Mouse (Mus musculus) stomach, embryonic 15.5 days (tissue): ENCODE results near the gene Hrnr. TPM values are rescaled to one million over a fixed set of nuclear protein-coding genes. Genes with fewer than 3 reads are reported as not detected.
A peak's percentile ranks its signal among the peaks of the same experiment; 100 is the strongest.

Experiments used
- ATAC-seq: fragments of 200-750 bp; cut with Nextera tagmentation; 2 replicates; pipeline ENCODE4 v1.8.0; 2017; ENCODE audit warnings: low read depth, moderate number of reproducible peaks, moderate TSS enrichment; ENCODE audit not compliant: insufficient read depth, low FRiP score
- H3K27ac ChIP-seq: fragments of 300-500 bp; sonication (generic); 2 replicates; pipeline ENCODE4 v1.5.1; 2015; ENCODE audit warnings: mild to moderate bottlenecking, inconsistent platforms
- H3K27me3 ChIP-seq: fragments of 300-500 bp; sonication (generic); replicated peaks from 2 replicates; pipeline ENCODE4 v1.6.1; 2015; ENCODE audit warnings: inconsistent platforms
- H3K36me3 ChIP-seq: fragments of 300-500 bp; sonication (generic); 2 replicates; pipeline ENCODE4 v1.6.1; 2015; ENCODE audit warnings: inconsistent platforms
- H3K4me1 ChIP-seq: fragments of 300-500 bp; sonication (generic); 2 replicates; pipeline ENCODE4 v1.6.1; 2015; ENCODE audit warnings: inconsistent platforms
- H3K4me2 ChIP-seq: fragments of 300-500 bp; sonication (generic); 2 replicates; pipeline ENCODE4 v1.6.1; 2015; ENCODE audit warnings: mild to moderate bottlenecking, inconsistent platforms
- H3K4me3 ChIP-seq: fragments of 300-500 bp; sonication (generic); replicated peaks from 2 replicates; pipeline ENCODE4 v1.5.1; 2015; ENCODE audit warnings: inconsistent platforms
- H3K9ac ChIP-seq: fragments of 300-500 bp; sonication (generic); 2 replicates; pipeline ENCODE4 v1.6.1; 2015; ENCODE audit warnings: inconsistent platforms
- H3K9me3 ChIP-seq: fragments of 300-500 bp; sonication (generic); 2 replicates; pipeline ENCODE4 v1.6.1; 2016; ENCODE audit warnings: inconsistent platforms
- WGBS: fragments of 180-500 bp; shearing (Covaris S2); methylation state at CpG from one replicate; pipeline ENCODE4 v1.1.7; 2015; 5-methylcytosine and 5-hydroxymethylcytosine counted together
- polyA plus RNA-seq: library from polyadenylated mRNA; unstranded; fragments of >200 nt; fragmentation: Nextera tagmentation; extraction: Ambion mirVana; gene quantifications from 2 replicates; pipeline ENCODE4 v1.2.1, GENCODE M21; 2015

The Hrnr gene
- 0.01 and 0.17 TPM in 2 replicates for polyA plus RNA-seq

DNA sequence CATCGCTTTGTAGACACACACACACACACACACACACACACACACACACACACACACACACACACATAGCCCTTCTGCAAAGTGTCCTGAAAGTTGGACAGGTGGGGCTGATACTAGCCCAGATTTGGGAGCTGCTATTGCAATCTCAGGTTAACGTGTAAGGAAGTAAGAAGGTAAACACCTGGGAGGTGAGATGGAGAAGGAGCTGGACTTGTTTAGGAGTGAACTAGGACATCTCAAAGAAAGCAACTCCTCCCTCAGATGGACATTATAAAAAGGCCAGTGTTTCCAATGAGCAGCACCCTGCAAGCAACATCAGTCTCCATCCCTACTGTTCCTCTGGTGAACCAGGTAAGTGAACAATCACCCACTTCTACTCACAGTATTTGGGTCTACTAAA is at the start of gene Hrnr:
TSS of gene Hrnr (plus strand) at position 301 of the 400 bp plus-strand sequence.
- Histone ChIP-seq H3K36me3 (no peaks in the 10 kb centered on the region), H3K4me2 (no peak within 1 kb of the TSS), H3K9ac (no peak within 1 kb of the TSS), H3K27me3 (no peaks in the 10 kb centered on the region), H3K4me1 (no peaks in the 10 kb centered on the region), H3K4me3 (no peak within 1 kb of the TSS), H3K9me3 (no peaks in the 10 kb centered on the region), H3K27ac (no peak within 1 kb of the TSS)
- no peak for ATAC-seq
- WGBS, result 72% methylated on average over 2 of the region's 2 CpGs

DNA sequence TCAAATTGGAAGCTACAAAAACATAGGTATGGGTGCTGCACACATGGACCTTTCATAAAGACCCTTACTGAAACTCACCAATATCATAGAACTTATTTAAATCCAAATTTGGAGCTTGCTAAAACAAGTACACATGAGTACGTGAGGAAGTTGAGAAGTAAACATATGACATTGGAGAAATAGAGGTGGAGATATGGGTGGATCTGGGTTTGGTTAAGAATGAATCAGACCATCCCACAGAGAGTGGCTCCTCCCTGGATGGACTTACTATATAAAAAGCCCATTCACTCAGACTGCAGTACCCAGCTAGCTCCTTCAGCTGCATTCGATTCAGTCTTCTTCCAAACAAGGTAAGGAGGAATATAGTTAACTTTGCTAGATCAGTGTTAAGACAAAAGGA is 46.3 kb upstream of the Hrnr start, which contains the start of gene Flg:
TSS of gene Flg (plus strand) at position 301 of the 400 bp plus-strand sequence.
- Histone ChIP-seq H3K4me1 (no peaks in the 10 kb centered on the region), H3K9ac (no peak within 1 kb of the TSS), H3K36me3 (no peaks in the 10 kb centered on the region), H3K27me3 (no peaks in the 10 kb centered on the region), H3K9me3 (no peaks in the 10 kb centered on the region), H3K4me3 (no peak within 1 kb of the TSS), H3K27ac (no peak within 1 kb of the TSS), H3K4me2 (no peak within 1 kb of the TSS)
- ATAC-seq, result no peak
- WGBS, result 76% methylated on average over 2 of the region's 2 CpGs

DNA sequence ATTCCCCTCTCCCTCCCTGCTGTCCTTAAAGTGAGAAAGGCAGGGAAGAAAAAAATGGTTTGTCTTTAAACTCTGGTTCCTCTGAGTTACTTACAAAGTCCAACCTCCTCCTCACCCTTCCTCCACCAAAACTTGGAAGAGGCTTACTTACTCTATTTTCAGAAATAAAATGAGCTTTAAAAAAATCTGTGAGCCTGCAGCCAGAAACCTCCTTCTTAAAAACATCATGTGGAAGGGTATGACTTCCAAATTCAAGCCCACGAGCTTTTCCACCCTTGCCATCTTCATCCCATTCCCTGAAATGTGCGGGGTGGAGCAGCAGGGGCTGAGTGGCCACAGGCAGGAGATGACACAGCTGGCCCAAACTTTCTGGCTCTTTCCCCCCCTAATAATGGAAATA is 22.0 kb upstream of the Hrnr start:
- Histone ChIP-seq H3K36me3 (no peaks in the 10 kb centered on the region), H3K9me3 (no peaks in the 10 kb centered on the region), H3K4me2 (no peak overlapping the region), H3K27me3 (no peaks in the 10 kb centered on the region), H3K9ac (no peak overlapping the region), H3K27ac (no peak overlapping the region), H3K4me3 (no peak overlapping the region), H3K4me1 (no peaks in the 10 kb centered on the region)
- whole genome bisulfite sequencing, result 61% methylated on average over 2 of the region's 2 CpGs
- ATAC-seq, result no peak

DNA sequence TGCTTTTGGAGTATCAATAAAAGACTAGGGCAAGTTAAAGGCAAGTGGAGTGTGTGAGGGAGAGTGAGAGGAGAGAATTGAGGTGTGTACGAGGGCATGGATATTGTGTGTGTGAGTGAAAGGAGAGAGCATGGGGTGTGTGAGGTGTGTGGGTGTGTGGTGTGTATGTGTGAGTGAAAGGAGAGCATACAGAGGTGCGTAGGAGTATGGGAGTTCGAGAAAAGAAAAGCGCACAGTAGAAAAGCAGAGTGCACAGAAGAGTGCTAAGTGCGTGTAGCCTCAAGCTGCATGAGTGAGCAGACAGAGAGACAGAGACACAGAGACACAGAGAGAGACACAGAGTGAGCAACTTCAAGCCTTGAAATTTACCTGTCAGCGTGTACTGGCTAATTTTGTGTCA is 19.7 kb upstream of the Hrnr start:
- WGBS, result 76% methylated on average over 6 of the region's 6 CpGs
- no peak overlapping the region for H3K27ac ChIP-seq
- no peaks in the 10 kb centered on the region for H3K27me3 ChIP-seq
- H3K4me3 ChIP-seq, result no peak overlapping the region
- no peaks in the 10 kb centered on the region for H3K4me1 ChIP-seq
- no peaks in the 10 kb centered on the region for H3K36me3 ChIP-seq
- no peak overlapping the region for H3K4me2 ChIP-seq
- no peak for ATAC-seq
- H3K9me3 ChIP-seq, result no peaks in the 10 kb centered on the region
- H3K9ac ChIP-seq, result no peak overlapping the region

DNA sequence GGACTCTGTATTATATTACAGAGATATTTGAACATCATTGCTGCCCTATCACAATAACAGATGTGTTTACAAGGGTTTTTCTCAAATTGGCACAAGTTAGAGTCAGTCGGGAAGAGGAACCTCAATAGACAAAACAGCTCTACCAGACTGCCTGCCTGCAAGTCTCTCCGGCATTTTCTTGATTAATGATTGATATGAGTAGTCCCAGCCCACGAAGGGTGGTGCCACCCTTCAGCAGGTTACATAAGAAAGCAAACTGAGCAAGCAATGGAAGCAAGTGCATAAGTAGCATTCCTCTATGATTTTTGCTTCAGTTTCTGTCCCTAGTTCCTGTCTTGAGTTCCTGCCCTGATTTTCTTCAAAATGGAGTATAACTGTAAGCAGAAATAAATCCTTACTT is 17.7 kb upstream of the Hrnr start:
- Histone ChIP-seq H3K4me1 (no peaks in the 10 kb centered on the region), H3K4me3 (no peak overlapping the region), H3K36me3 (no peaks in the 10 kb centered on the region), H3K9me3 (no peaks in the 10 kb centered on the region), H3K27me3 (no peaks in the 10 kb centered on the region), H3K27ac (no peak overlapping the region), H3K4me2 (no peak overlapping the region), H3K9ac (no peak overlapping the region)
- WGBS, result 63% methylated on average over 3 of the region's 3 CpGs
- ATAC-seq, result no peak

DNA sequence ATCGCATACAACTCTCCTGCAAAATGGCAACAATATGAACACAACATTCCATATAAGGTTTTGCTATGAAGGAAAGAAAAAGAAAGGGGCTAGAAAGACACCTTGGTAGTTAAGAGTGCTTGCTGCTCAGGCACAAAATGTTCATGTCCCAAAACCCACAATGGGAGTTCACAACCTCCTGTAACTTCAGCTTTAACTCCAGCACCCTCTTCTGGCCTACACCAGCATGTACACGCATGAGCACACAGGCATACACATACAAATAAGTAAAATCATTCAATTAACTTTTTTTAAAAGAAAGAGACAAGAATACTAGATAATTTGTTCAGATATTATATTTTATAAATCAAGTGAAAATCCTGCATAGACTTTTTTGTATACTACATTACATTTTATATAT is 13.4 kb upstream of the Hrnr start:
- H3K4me2 ChIP-seq, result no peak overlapping the region
- H3K9ac ChIP-seq, result no peak overlapping the region
- ATAC-seq, result no peak
- WGBS, result 81% methylated on average over 2 of the region's 2 CpGs
- no peaks in the 10 kb centered on the region for H3K4me1 ChIP-seq
- H3K4me3 ChIP-seq, result no peak overlapping the region
- H3K9me3 ChIP-seq, result no peaks in the 10 kb centered on the region
- no peak overlapping the region for H3K27ac ChIP-seq
- no peaks in the 10 kb centered on the region for H3K36me3 ChIP-seq
- H3K27me3 ChIP-seq, result no peaks in the 10 kb centered on the region

DNA sequence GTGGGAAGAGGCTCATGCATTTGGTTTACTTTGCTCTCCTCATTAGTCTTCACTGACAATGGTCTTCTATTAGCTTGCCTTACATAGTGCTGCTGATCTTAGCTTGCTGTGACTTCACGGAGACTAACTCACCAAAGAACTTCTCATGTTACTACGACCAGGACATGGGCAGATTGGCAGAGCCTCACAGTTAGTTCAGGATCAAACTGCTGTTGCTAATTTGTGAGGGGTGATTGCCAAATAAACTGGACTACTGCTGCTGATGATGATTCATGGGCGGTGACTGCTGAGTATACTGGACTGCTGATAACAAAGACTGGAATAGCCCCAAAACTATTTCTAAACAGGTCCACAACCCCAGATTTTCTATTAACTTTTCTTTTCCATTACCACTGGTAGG is 8.2 kb upstream of the Hrnr start:
- Histone ChIP-seq H3K27me3 (no peaks in the 10 kb centered on the region), H3K36me3 (no peaks in the 10 kb centered on the region), H3K4me2 (no peak overlapping the region), H3K9ac (no peak overlapping the region), H3K27ac (no peak overlapping the region), H3K9me3 (no peaks in the 10 kb centered on the region), H3K4me1 (no peaks in the 10 kb centered on the region), H3K4me3 (no peak overlapping the region)
- 66% methylated on average over 3 of the region's 3 CpGs for WGBS
- ATAC-seq, result no peak

DNA sequence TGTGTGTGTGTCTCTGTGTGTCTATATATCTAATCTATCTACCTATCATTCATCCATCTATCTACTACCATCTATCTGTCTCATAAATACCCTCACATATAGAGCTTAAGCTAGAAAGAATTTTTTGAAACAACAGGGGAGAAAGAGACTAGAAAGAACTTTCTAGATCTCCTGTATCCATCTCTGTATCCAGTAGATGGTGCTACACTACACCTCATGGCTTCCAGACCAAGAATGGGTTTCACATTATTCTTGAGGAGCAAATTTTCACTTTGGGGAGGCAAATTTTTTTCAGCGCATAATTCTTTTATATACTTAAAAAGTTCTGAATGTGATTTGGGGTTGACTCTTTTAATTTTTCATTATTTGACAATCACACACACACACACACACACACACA is 5.2 kb upstream of the Hrnr start:
- no peak overlapping the region for H3K4me2 ChIP-seq
- H3K36me3 ChIP-seq, result no peaks in the 10 kb centered on the region
- no peaks in the 10 kb centered on the region for H3K9me3 ChIP-seq
- no peak overlapping the region for H3K27ac ChIP-seq
- H3K27me3 ChIP-seq, result no peaks in the 10 kb centered on the region
- no peak overlapping the region for H3K4me3 ChIP-seq
- no peaks in the 10 kb centered on the region for H3K4me1 ChIP-seq
- no peak for ATAC-seq
- 90% methylated on average over 1 of the region's 1 CpGs for WGBS
- H3K9ac ChIP-seq, result no peak overlapping the region

DNA sequence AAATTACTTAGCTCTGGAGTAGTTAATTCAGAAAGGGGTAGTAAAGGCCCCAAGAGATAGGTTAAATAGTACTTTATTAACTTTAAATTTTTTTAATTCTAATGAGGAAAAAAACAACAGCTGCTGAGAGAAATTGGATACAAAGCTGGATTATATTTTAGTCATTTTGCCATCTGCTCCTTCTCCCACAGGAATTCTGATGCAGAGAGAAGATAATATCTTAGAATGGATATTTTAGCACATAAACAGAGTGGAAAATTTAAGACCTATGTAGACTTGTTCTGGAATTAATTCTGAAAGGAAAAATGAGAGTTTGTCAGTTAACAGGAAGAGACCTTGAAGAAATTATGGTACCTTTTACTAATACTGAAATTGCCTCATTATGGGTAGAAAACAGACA is 18.2 kb downstream of the Hrnr start:
- no peak overlapping the region for H3K4me3 ChIP-seq
- H3K9me3 ChIP-seq, result no peaks in the 10 kb centered on the region
- H3K4me1 ChIP-seq, result no peaks in the 10 kb centered on the region
- H3K27ac ChIP-seq, result no peak overlapping the region
- no peak overlapping the region for H3K9ac ChIP-seq
- no peak overlapping the region for H3K4me2 ChIP-seq
- ATAC-seq, result no peak
- no peaks in the 10 kb centered on the region for H3K27me3 ChIP-seq
- no peaks in the 10 kb centered on the region for H3K36me3 ChIP-seq

DNA sequence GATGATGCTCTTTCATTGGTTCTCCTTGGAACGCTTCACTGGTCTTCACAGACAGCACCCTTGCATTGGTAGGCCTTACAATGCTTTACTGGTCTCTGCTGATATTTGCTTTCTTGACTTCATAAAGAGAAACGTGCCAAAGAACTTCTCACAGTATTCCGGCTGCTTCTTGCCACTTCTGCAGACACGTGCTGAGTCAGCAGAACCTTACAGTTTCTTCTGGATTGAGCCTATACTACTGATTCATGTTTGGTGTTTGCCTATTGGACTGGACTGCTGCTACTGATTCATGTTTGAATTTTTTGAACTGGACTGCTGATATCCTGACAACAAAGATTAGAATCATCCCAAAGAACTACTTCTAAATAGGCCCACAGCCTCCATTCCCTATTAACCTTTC is 20.5 kb downstream of the Hrnr start:
- WGBS, result 86% methylated on average over 4 of the region's 4 CpGs
- H3K27me3 ChIP-seq, result no peaks in the 10 kb centered on the region
- no peak for ATAC-seq

DNA sequence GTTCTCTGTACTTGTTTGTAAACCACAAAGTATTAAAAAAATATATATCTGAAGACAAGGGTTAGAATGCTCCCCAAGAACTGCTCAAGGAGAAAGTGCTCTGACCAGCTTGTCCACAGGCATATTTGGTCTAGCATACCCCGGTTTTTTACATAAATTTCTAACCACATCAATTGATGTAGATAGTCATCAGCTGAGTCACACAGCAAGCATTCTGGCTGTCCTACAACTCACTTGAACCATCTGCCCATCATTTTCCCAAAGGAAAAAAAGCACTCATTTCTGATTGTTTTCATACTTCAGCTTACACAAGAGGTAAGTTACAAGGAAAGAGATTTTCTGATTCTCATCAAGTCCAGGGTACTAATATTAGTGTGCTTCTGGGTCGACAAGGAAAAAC is 27.3 kb downstream of the Hrnr start:
- Histone ChIP-seq H3K9ac (no peak overlapping the region), H3K9me3 (no peaks in the 10 kb centered on the region), H3K27ac (no peak overlapping the region), H3K4me2 (no peak overlapping the region), H3K27me3 (no peaks in the 10 kb centered on the region), H3K4me3 (no peak overlapping the region), H3K36me3 (no peaks in the 10 kb centered on the region), H3K4me1 (no peaks in the 10 kb centered on the region)
- ATAC-seq, result no peak
- 77% methylated on average over 2 of the region's 2 CpGs for WGBS

More for the DNA sequence above, 20.5 kb downstream of the Hrnr start:
- no peak overlapping the region for H3K27ac ChIP-seq
- no peak overlapping the region for H3K4me2 ChIP-seq
- H3K4me1 ChIP-seq, result no peaks in the 10 kb centered on the region
- no peaks in the 10 kb centered on the region for H3K36me3 ChIP-seq
- no peaks in the 10 kb centered on the region for H3K9me3 ChIP-seq
- H3K4me3 ChIP-seq, result no peak overlapping the region
- no peak overlapping the region for H3K9ac ChIP-seq

DNA sequence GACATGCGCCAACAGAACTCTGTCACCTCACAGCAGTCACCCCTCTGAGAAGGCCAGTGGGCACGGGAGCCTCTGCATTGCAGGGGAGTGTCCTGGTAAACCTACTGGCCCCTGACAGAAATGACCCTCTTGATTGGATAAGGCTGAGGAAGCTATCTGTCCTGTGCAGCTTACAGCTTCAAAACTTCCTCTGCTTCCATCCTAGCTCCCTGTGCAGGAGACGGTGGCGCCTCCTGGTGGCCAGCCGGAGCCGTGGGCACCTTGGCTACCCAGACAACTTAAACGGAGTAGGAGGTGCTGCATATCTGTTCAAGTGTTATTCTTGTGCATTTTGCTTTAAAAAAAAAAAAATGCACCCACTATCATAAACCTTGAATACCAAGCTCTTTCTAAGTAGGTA is 40.5 kb downstream of the Hrnr start:
- H3K4me2 ChIP-seq, result no peak overlapping the region
- no peak overlapping the region for H3K4me3 ChIP-seq
- H3K27ac ChIP-seq, result no peak overlapping the region
- H3K4me1 ChIP-seq, result no peaks in the 10 kb centered on the region
- no peaks in the 10 kb centered on the region for H3K36me3 ChIP-seq
- H3K27me3 ChIP-seq, result no peaks in the 10 kb centered on the region
- 19% methylated on average over 7 of the region's 7 CpGs for WGBS
- H3K9ac ChIP-seq, result no peak overlapping the region
- H3K9me3 ChIP-seq, result no peaks in the 10 kb centered on the region
- no peak for ATAC-seq

DNA sequence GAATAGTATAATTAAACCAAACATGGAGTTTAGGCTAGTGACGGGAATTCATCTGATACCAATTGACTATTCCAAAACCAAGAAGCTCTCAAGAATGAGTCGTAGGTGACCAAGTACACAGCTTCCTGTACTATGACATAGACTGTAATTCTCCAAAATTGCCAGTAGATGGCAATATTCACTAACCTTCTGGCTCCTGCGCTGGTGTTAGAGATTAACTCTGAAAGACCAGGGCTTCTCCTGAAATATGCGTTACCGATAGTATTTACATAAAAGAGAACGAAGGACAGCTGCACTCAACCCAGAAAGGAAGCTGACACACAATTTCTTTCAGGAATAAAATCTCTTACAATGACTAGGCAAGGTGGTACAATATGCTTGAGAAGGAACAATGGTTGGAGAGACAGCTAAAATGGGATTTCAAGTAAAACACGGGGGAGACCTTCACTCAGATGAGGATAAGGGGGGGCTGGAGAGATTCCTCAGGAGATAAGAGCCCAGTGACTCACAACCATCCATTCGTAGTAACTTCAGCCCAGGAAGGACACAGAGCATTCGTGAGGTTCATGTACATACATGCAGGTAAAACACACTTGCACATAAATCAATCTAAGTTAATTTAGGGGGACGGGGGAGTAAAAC is 42.5 kb downstream of the Hrnr start:
- H3K36me3 ChIP-seq, result no peaks in the 10 kb centered on the region
- ATAC-seq, result peak; percentile 55; the same call in 1 of the 2 replicates
- no peak overlapping the region for H3K27ac ChIP-seq
- WGBS, result 10% methylated on average over 10 of the region's 10 CpGs
- H3K4me1 ChIP-seq, result no peaks in the 10 kb centered on the region
- H3K4me2 ChIP-seq, result peak overlapping the region; percentile 39
- H3K27me3 ChIP-seq, result no peaks in the 10 kb centered on the region
- H3K9ac ChIP-seq, result no peak overlapping the region
- no peak overlapping the region for H3K4me3 ChIP-seq
- no peaks in the 10 kb centered on the region for H3K9me3 ChIP-seq
